Mouse (Mus musculus) CH12F3 (cell line): ENCODE results near the gene Pfn5.
"Not testable (repeated sequence)": the region's sequence is repeated elsewhere in the genome, so short reads cannot be mapped to it uniquely, and the experiment has no call there.

Experiments used
- in situ Hi-C: fragments of 300-500 bp; cut with MboI; formaldehyde crosslinking; loops from 2 replicates; pipeline ENCODE4 v1.14.3; 2020; ENCODE audit warnings: low sequenced_read_pairs

Gene Pfn5

DNA sequence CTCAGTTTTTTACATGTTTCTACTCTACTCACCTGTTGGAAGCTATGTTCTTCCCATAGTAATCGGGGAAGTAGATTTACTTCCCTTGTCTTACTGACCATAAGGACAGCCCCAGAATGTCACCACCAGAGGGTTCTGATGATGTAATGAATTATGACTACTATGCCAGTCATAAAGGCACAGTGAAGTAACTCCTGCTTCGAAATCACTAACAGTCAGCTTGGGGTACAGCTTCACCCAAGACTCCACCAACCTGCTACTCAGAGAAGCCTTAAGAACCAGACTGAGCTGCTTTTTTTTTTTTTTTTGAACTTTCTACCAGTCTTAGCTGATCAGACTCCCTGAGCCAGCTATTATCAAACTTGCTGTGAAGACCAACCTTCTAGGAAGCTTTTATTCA lies at the start of gene Pfn5, which contains the start of gene Asb12:
Gene Pfn5 (plus strand): TSS at position 218 of the 400 bp plus-strand sequence.
Gene Asb12 (minus strand): TSS at position 101 of the 400 bp plus-strand sequence.
- in situ Hi-C loops = no loop called here

DNA sequence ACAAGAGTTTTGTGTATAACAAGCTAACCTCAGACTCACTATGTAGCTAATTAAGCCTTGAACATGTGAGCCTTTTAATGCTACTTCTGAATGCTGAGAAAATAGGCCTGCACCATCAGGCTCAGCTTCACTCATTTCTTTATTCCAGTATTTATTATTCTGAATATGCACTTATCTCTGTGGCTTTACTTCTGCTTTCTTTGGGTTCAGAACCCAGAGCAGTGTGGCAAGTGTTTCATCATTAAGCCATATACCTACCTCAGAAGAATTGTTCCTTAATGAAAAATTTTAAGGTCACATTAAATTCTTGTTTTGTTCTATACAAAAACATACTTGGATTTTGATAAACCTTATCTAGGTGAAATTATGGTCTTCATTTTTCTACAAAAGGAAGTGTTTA lies 34.0 kb upstream of the Pfn5 start:
- in situ Hi-C loops = no loop called here

DNA sequence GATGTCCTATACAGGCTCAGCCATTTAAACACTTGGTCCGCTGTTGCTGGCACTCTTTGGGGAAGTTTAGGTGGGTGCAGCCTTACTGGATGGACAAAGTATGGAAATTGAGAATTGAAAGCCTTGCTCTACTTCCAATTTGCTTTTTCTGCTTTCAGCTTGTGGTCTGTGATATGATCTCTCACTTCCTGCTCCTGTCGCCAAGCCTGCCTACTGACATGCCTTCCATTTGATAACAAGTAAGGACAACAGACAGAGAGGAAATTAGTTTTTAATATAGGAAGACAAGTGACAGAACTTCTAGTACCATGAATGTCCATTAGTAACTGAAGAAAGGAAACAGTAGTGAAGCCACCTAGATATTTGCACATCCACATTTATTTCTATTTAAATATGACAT lies 32.7 kb upstream of the Pfn5 start:
- in situ Hi-C loops = no loop called here

DNA sequence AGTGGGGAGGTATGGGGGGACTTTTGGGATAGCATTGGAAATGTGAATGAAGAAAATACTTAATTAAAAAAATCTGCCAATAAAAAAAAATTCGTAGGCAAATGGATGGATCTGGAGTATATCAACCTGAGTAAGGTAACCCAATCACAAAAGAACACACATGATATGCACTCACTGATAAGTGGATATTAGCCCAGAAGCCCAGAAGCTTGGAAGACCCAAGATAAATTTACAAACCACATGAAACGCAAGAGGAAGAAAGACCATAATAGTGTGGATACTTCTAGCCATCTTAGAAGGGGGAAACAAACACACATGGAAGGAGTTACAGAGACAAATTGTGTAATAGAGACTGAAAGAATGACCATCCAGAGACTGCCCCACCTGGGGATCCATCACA lies 22.4 kb upstream of the Pfn5 start:
- in situ Hi-C loops = not testable (repeated sequence)

DNA sequence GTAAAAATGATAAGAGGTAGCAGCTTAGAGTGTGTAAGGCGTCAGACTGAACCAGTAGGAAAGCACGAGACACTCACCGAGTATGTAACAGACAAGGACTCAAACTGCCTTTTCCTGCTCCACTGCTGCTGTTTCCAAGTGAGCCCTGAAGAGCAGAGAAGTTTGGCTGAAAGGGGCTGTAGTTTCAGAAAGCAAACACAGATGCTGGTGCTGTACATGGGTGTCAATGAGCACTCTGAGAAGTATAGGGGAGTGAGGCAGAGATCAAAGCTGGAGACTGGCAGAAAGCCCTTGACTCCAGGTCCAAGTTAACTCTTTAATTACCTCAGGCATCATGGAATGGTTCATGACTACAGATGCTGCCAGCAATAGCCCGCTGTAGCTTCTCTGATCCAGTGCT lies 3.6 kb upstream of the Pfn5 start:
- in situ Hi-C loops = no loop called here

DNA sequence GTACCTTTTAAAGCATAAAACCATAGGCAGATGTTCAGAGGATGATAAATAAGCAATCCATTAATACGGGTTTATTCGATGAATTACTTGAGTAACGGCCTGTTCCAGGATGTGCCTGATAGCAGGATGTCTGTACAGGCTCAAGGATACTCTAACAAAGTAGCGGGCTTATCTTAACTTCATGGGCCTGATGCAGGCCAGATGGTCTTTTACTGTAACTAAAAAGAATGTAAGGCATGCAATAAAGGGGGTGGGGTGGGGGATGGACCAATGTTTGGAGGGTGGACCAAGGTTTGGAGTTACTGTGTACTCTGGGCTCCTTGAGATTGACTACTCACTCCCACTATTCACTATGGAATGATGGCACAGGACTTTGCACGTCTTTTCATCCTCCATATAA lies 42.7 kb downstream of the Pfn5 start:
- in situ Hi-C loops = no loop called here
